Mouse (Mus musculus) liver, postnatal 0 days (tissue): ENCODE measurements around the gene Ano9. TPM values are rescaled to one million over a fixed set of nuclear protein-coding genes. Genes with fewer than 3 reads are reported as not detected.

ENCODE experiments used
- ATAC-seq: fragments of 200-750 bp; cut with Nextera tagmentation; 2 replicates; pipeline ENCODE4 v1.8.0; 2017; ENCODE audit warnings: mild to moderate bottlenecking, moderate library complexity
- DNase-seq: peaks from one replicate; pipeline ENCODE4 v3.0.0-alpha.2; 2016
- H3K27ac ChIP-seq: fragments of 300-500 bp; sonication (generic); 2 replicates; pipeline ENCODE4 v1.5.1; 2014; ENCODE audit warnings: antibody characterized with exemption, moderate library complexity, mild to moderate bottlenecking, low read depth
- H3K27me3 ChIP-seq: fragments of 300-500 bp; sonication (generic); 2 replicates; pipeline ENCODE4 v1.6.1; 2014; ENCODE audit warnings: low read length, control low read depth, mixed read lengths; ENCODE audit not compliant: insufficient read depth
- H3K36me3 ChIP-seq: fragments of 300-500 bp; sonication (generic); replicated peaks from 2 replicates; pipeline ENCODE4 v1.6.1; 2014; ENCODE audit warnings: mild to moderate bottlenecking, control low read depth, low read length, moderate library complexity, mixed read lengths; ENCODE audit not compliant: insufficient read depth
- H3K4me1 ChIP-seq: fragments of 300-500 bp; sonication (generic); 2 replicates; pipeline ENCODE4 v1.6.1; 2014; ENCODE audit warnings: antibody characterized with exemption, mild to moderate bottlenecking, control low read depth; ENCODE audit not compliant: insufficient read depth
- H3K4me2 ChIP-seq: fragments of 300-500 bp; sonication (generic); 2 replicates; pipeline ENCODE4 v1.6.1; 2014; ENCODE audit warnings: low read depth, mild to moderate bottlenecking, low read length, moderate library complexity, mixed read lengths
- H3K4me3 ChIP-seq: fragments of 300-500 bp; sonication (generic); 2 replicates; pipeline ENCODE4 v1.5.1; 2014; ENCODE audit warnings: low read depth, low read length
- H3K9ac ChIP-seq: fragments of 300-500 bp; sonication (generic); replicated peaks from 2 replicates; pipeline ENCODE4 v1.6.1; 2014; ENCODE audit warnings: mild to moderate bottlenecking, moderate library complexity
- H3K9me3 ChIP-seq: fragments of 300-500 bp; sonication (generic); 2 replicates; pipeline ENCODE4 v1.6.1; 2016; ENCODE audit warnings: mild to moderate bottlenecking, control low read depth, low read length, mixed read lengths
- CTCF ChIP-seq: sonication (generic); IDR thresholded peaks from 2 replicates; pipeline ENCODE4 v1.5.1; 2016; ENCODE audit warnings: antibody characterized with exemption, low read depth
- EP300 ChIP-seq: IDR thresholded peaks from 2 replicates; pipeline ENCODE4 v1.6.1; 2016; ENCODE audit warnings: antibody characterized with exemption, low read depth, mild to moderate bottlenecking
- WGBS: fragments of 180-500 bp; shearing (Covaris S2); extraction: QIAGEN DNeasy Blood & Tissue Kit; methylation state at CpG from one replicate; pipeline ENCODE4 v1.1.7; 2014; ENCODE audit not compliant: insufficient replicate concordance; 5-methylcytosine and 5-hydroxymethylcytosine counted together
- polyA plus RNA-seq: library from polyadenylated mRNA; unstranded; fragments of >200 nt; fragmentation: Nextera tagmentation; extraction: Ambion mirVana; gene quantifications from 2 replicates; pipeline ENCODE4 v1.2.1, GENCODE M21; 2015

Ano9 gene
- polyA plus RNA-seq, 1 experiment from 2014 or later = 1.4 TPM

GRCm38 (mm10) chr7:141055785-141056184 is 61.8 kb downstream of the Ano9 start:
- Histone ChIP-seq H3K4me1 (peaks cover 4% of the 10 kb centered on the region), H3K9me3 (no peaks in the 10 kb centered on the region), H3K27me3 (peaks cover 22% of the 10 kb centered on the region), H3K36me3 (no peaks in the 10 kb centered on the region), H3K4me2 (no peak overlapping the region), H3K27ac (no peak overlapping the region), H3K9ac (no peak overlapping the region), H3K4me3 (no peak overlapping the region)
- ATAC-seq = no peak
- TF ChIP-seq EP300 (no peak), CTCF (peak; percentile 39)
- no peak for DNase-seq
- 74% methylated on average over 4 of the region's 4 CpGs for WGBS

GRCm38 (mm10) chr7:141052421-141052820 is 65.2 kb downstream of the Ano9 start:
- no peak overlapping the region for H3K4me3 ChIP-seq
- DNase-seq (no peak), ATAC-seq (0 out of 2 replicates have a peak, but pooled peaks have one; percentile 22)
- H3K27me3 ChIP-seq = no peaks in the 10 kb centered on the region
- no peak for TF ChIP-seq EP300
- TF ChIP-seq CTCF = no peak
- H3K36me3 ChIP-seq = no peaks in the 10 kb centered on the region
- H3K27ac ChIP-seq = peak overlapping the region; percentile 62
- H3K4me2 ChIP-seq = no peak overlapping the region
- H3K9me3 ChIP-seq = no peaks in the 10 kb centered on the region
- 56% methylated on average over 2 of the region's 2 CpGs for WGBS
- peaks cover 10% of the 10 kb centered on the region for H3K4me1 ChIP-seq
- no peak overlapping the region for H3K9ac ChIP-seq

GRCm38 (mm10) chr7:141052016-141052415 is 65.6 kb downstream of the Ano9 start:
- H3K27ac ChIP-seq = peak overlapping the region; percentile 62
- no peak overlapping the region for H3K4me2 ChIP-seq
- WGBS = 76% methylated on average over 4 of the region's 4 CpGs
- no peaks in the 10 kb centered on the region for H3K36me3 ChIP-seq
- no peak overlapping the region for H3K9ac ChIP-seq
- H3K27me3 ChIP-seq = no peaks in the 10 kb centered on the region
- no peaks in the 10 kb centered on the region for H3K9me3 ChIP-seq
- TF ChIP-seq CTCF (no peak), EP300 (no peak)
- no peak overlapping the region for H3K4me3 ChIP-seq
- no peak for ATAC-seq
- H3K4me1 ChIP-seq = peaks cover 14% of the 10 kb centered on the region
- DNase-seq = no peak

Other genes starting within 250 kb of the Ano9 start
- 106 and 112 TPM in 2 replicates for gene Psmd13, start 235.8 kb downstream of the Ano9 start, polyA plus RNA-seq
- 66.2 and 66.9 TPM in 2 replicates for gene Sirt3, start 235.5 kb downstream of the Ano9 start, polyA plus RNA-seq
- gene Cox8b, start 217.4 kb downstream of the Ano9 start, polyA plus RNA-seq = 1.2 and 12.7 TPM in 2 replicates
- 16.7 and 18.8 TPM in 2 replicates for gene Nlrp6, start 196.9 kb downstream of the Ano9 start, polyA plus RNA-seq
- gene Pgghg, start 176.4 kb downstream of the Ano9 start, polyA plus RNA-seq = 5.5 and 6.3 TPM in 2 replicates
- gene Ifitm5, start 167.5 kb downstream of the Ano9 start, polyA plus RNA-seq = 0.41 and 0.48 TPM in 2 replicates
- gene Gm45717, start 161.9 kb downstream of the Ano9 start, polyA plus RNA-seq = 0.59 TPM in 1 of 2 replicates, not detected in the other
- 798 and 816 TPM in 2 replicates for gene Ifitm2, start 161.8 kb downstream of the Ano9 start, polyA plus RNA-seq
- gene Ifitm1, start 150.6 kb downstream of the Ano9 start, polyA plus RNA-seq = 33.4 and 38.6 TPM in 2 replicates
- 295 and 298 TPM in 2 replicates for gene Ifitm3, start 107.0 kb downstream of the Ano9 start, polyA plus RNA-seq
- 53.6 and 54.4 TPM in 2 replicates for gene Ifitm6, start 99.9 kb downstream of the Ano9 start, polyA plus RNA-seq
- not detected in 2 replicates for gene Gm17387, start 88.7 kb downstream of the Ano9 start, polyA plus RNA-seq
- 0.15 and 0.34 TPM in 2 replicates for gene B4galnt4, start 56.7 kb downstream of the Ano9 start, polyA plus RNA-seq
- gene Pkp3, start 39.6 kb downstream of the Ano9 start, polyA plus RNA-seq = 1.4 and 1.5 TPM in 2 replicates
- gene Sigirr, start 17.2 kb downstream of the Ano9 start, polyA plus RNA-seq = 18.0 and 20.1 TPM in 2 replicates
- gene Ptdss2, start 4.6 kb upstream of the Ano9 start, polyA plus RNA-seq = 57.9 and 71.0 TPM in 2 replicates
- gene Rnh1, start 55.1 kb upstream of the Ano9 start, polyA plus RNA-seq = 55.2 and 55.7 TPM in 2 replicates
- 44.0 and 46.2 TPM in 2 replicates for gene Hras, start 76.2 kb upstream of the Ano9 start, polyA plus RNA-seq
- 2.0 and 2.2 TPM in 2 replicates for gene Lrrc56, start 76.4 kb upstream of the Ano9 start, polyA plus RNA-seq
- 0.49 TPM in 2 replicates for gene Lmntd2, start 96.3 kb upstream of the Ano9 start, polyA plus RNA-seq
- gene Rassf7, start 98.1 kb upstream of the Ano9 start, polyA plus RNA-seq = 24.9 and 27.3 TPM in 2 replicates
- 10.8 and 14.3 TPM in 2 replicates for gene Phrf1, start 111.0 kb upstream of the Ano9 start, polyA plus RNA-seq
- 22.9 and 25.4 TPM in 2 replicates for gene Irf7, start 148.7 kb upstream of the Ano9 start, polyA plus RNA-seq
- 1.1 and 1.3 TPM in 2 replicates for gene Cdhr5, start 159.0 kb upstream of the Ano9 start, polyA plus RNA-seq
- not detected in 2 replicates for gene Sct, start 161.3 kb upstream of the Ano9 start, polyA plus RNA-seq
- not detected in 2 replicates for gene Drd4, start 174.2 kb upstream of the Ano9 start, polyA plus RNA-seq
- gene Deaf1, start 209.9 kb upstream of the Ano9 start, polyA plus RNA-seq = 10.7 and 11.9 TPM in 2 replicates
- gene Tmem80, start 209.9 kb upstream of the Ano9 start, polyA plus RNA-seq = 9.2 and 11.9 TPM in 2 replicates
- gene Eps8l2, start 221.1 kb upstream of the Ano9 start, polyA plus RNA-seq = 22.2 and 25.4 TPM in 2 replicates